ENCODE assay signal across 11 mouse cellular contexts in genomic region chr7:45461781-45462180, GRCm38 (mm10). TPM values are rescaled to one million over a fixed set of nuclear protein-coding genes. Genes with fewer than 3 reads are reported as not detected.
DNase-seq lines count a peak whose midpoint lies in the region; ATAC-seq and TF ChIP-seq lines count a peak whose summit lies in the region.
"Had no signal": no experiment of that assay in that cellular context is flagged by ENCODE, and none has a peak within 500 bp of the region (broad histone marks: within the 10 kb centered on the region; RNA-seq: fewer than 3 reads in every experiment).

No protein-coding gene starts in this region.

- no peaks in the 10 kb centered on the region for H3K9me3 ChIP-seq in heart, embryonic 14.5 days (ENCODE audit: control insufficient read depth, low read length)
- no peaks in the 10 kb centered on the region for H3K9me3 ChIP-seq in midbrain, embryonic 13.5 days
- no peaks in the 10 kb centered on the region for H3K9me3 ChIP-seq in midbrain, embryonic 15.5 days
- no peaks in the 10 kb centered on the region for H3K9me3 ChIP-seq in intestine, embryonic 14.5 days (ENCODE audit: control insufficient read depth, low read length)
- H3K9me3 ChIP-seq in stomach, postnatal 0 days (ENCODE audit: control insufficient read depth, low read length), result no peaks in the 10 kb centered on the region

- H3K4me1 ChIP-seq in heart, embryonic 14.5 days (ENCODE audit: control insufficient read depth in 2 of 2, insufficient read depth in 2 of 2, low read length in 2 of 2), result peaks cover 24 to 38% of the 10 kb centered on the region in 2 experiments
- peaks cover 54% of the 10 kb centered on the region for H3K4me1 ChIP-seq in midbrain, embryonic 13.5 days (replicated peaks)
- peaks cover 46% of the 10 kb centered on the region for H3K4me1 ChIP-seq in midbrain, embryonic 15.5 days
- peaks cover 45% of the 10 kb centered on the region for H3K4me1 ChIP-seq in intestine, embryonic 14.5 days (replicated peaks; ENCODE audit: control insufficient read depth, insufficient read depth, low read length)
- peaks cover 11% of the 10 kb centered on the region for H3K4me1 ChIP-seq in stomach, postnatal 0 days (replicated peaks; ENCODE audit: control insufficient read depth, insufficient read depth)

- H3K27me3 ChIP-seq in heart, embryonic 14.5 days (ENCODE audit: control insufficient read depth, insufficient read depth, low read length), result no peaks in the 10 kb centered on the region
- no peaks in the 10 kb centered on the region for H3K27me3 ChIP-seq in midbrain, embryonic 13.5 days
- no peaks in the 10 kb centered on the region for H3K27me3 ChIP-seq in midbrain, embryonic 15.5 days (replicated peaks)
- no peaks in the 10 kb centered on the region for H3K27me3 ChIP-seq in intestine, embryonic 14.5 days (replicated peaks; ENCODE audit: control insufficient read depth, insufficient read depth, low read length)
- no peaks in the 10 kb centered on the region for H3K27me3 ChIP-seq in stomach, postnatal 0 days (ENCODE audit: control insufficient read depth, insufficient read depth, low read length)

- ATAC-seq in heart, embryonic 14.5 days (ENCODE audit: insufficient number of reproducible peaks, insufficient read depth, low FRiP score, low read depth), result no peak
- no peak for ATAC-seq in midbrain, embryonic 13.5 days
- ATAC-seq in midbrain, embryonic 15.5 days (replicated peaks), result no peak
- no peak for ATAC-seq in intestine, embryonic 14.5 days (replicated peaks; ENCODE audit: low FRiP score, low TSS enrichment, low read depth)
- ATAC-seq in stomach, postnatal 0 days (ENCODE audit: low FRiP score, low TSS enrichment), result no peak

- no peak for TF ChIP-seq EP300 in stomach, postnatal 0 days (optimal IDR thresholded peaks at IDR 0.05)

- H3K4me3 ChIP-seq in heart, embryonic 14.5 days (ENCODE audit: control insufficient read depth in 1 of 2, insufficient read depth in 1 of 2, low read depth in 1 of 2, low read length in 2 of 2), result no peak overlapping the region
- no peak overlapping the region for H3K4me3 ChIP-seq in midbrain, embryonic 13.5 days (replicated peaks)
- H3K4me3 ChIP-seq in midbrain, embryonic 15.5 days, result no peak overlapping the region
- H3K4me3 ChIP-seq in intestine, embryonic 14.5 days (ENCODE audit: low read depth, low read length), result no peak overlapping the region
- H3K4me3 ChIP-seq in stomach, postnatal 0 days (ENCODE audit: low read depth, low read length), result no peak overlapping the region
- H3K4me3 ChIP-seq: left cerebral cortex, adult 2 months had no signal

- peaks cover 60% of the 10 kb centered on the region for H3K36me3 ChIP-seq in heart, embryonic 14.5 days (ENCODE audit: control insufficient read depth, insufficient read depth, low read length)
- peaks cover 51% of the 10 kb centered on the region for H3K36me3 ChIP-seq in midbrain, embryonic 13.5 days
- H3K36me3 ChIP-seq in midbrain, embryonic 15.5 days (replicated peaks), result peaks cover 15% of the 10 kb centered on the region
- peaks cover 50% of the 10 kb centered on the region for H3K36me3 ChIP-seq in intestine, embryonic 14.5 days (ENCODE audit: control insufficient read depth, insufficient read depth, low read length)
- H3K36me3 ChIP-seq in stomach, postnatal 0 days (ENCODE audit: control insufficient read depth, insufficient read depth, low read length), result peaks cover 8% of the 10 kb centered on the region

- no peak for TF ChIP-seq CTCF in stomach, postnatal 0 days (IDR thresholded peaks at IDR 0.05; ENCODE audit: low read depth)

- intact Hi-C loops in heart, postnatal 25 days (cut with DNase I), result no loop called here

- no peak for DNase-seq in heart, postnatal 25 days (ENCODE audit: low spot score)
- DNase-seq in intestine, embryonic 14.5 days (ENCODE audit: low spot score), result no peak
- DNase-seq in stomach, postnatal 0 days (ENCODE audit: low spot score), result no peak
- no peak for DNase-seq in left cerebral cortex, adult 8-10 months (ENCODE audit: low spot score in 2 of 2)
- no peak for DNase-seq in layer of hippocampus, postnatal 10 days (ENCODE audit: low spot score in 2 of 2)

- H3K4me2 ChIP-seq in heart, embryonic 14.5 days (ENCODE audit: low read length), result peak overlapping the region; percentile 11; the same call in 1 of the 2 replicates
- no peak overlapping the region for H3K4me2 ChIP-seq in midbrain, embryonic 13.5 days (replicated peaks)
- no peak overlapping the region for H3K4me2 ChIP-seq in midbrain, embryonic 15.5 days
- H3K4me2 ChIP-seq in intestine, embryonic 14.5 days (ENCODE audit: low read length), result no peak overlapping the region
- no peak overlapping the region for H3K4me2 ChIP-seq in stomach, postnatal 0 days (replicated peaks; ENCODE audit: low read depth)

- no peak overlapping the region; the same call in 1 of the 2 replicates for H3K9ac ChIP-seq in heart, embryonic 14.5 days (ENCODE audit: low read length)
- no peak overlapping the region for H3K9ac ChIP-seq in midbrain, embryonic 13.5 days (replicated peaks)
- H3K9ac ChIP-seq in midbrain, embryonic 15.5 days, result no peak overlapping the region
- H3K9ac ChIP-seq in intestine, embryonic 14.5 days (ENCODE audit: low read length), result no peak overlapping the region
- no peak overlapping the region for H3K9ac ChIP-seq in stomach, postnatal 0 days (ENCODE audit: low read length)

- WGBS in heart, embryonic 14.5 days, result 94% methylated on average over 4 of the region's 4 CpGs
- 94% methylated on average over 4 of the region's 4 CpGs for WGBS in midbrain, embryonic 13.5 days
- WGBS in midbrain, embryonic 15.5 days, result 94% methylated on average over 4 of the region's 4 CpGs
- 75% methylated on average over 4 of the region's 4 CpGs for WGBS in intestine, embryonic 14.5 days
- WGBS in stomach, postnatal 0 days, result 83% methylated on average over 4 of the region's 4 CpGs

- 0 out of 4 replicates have a peak overlapping the region, but pooled peaks of 1 of the 2 experiments have one; percentile 1 for H3K27ac ChIP-seq in heart, embryonic 14.5 days (replicated peaks in 1 of 2; ENCODE audit: control insufficient read depth in 1 of 2, insufficient read depth in 1 of 2, low read depth in 2 of 2, low read length in 2 of 2)
- 0 out of 2 replicates have a peak overlapping the region, but pooled peaks have one; percentile 64 for H3K27ac ChIP-seq in midbrain, embryonic 13.5 days
- no peak overlapping the region for H3K27ac ChIP-seq in midbrain, embryonic 15.5 days
- peak overlapping the region; percentile 90 for H3K27ac ChIP-seq in intestine, embryonic 14.5 days (ENCODE audit: low read depth)
- H3K27ac ChIP-seq in stomach, postnatal 0 days (replicated peaks), result peak overlapping the region; percentile 95; the same call in 1 of the 2 replicates

RNA-seq across cellular contexts. Expression of gene Ftl1, which starts 2.1 kb away (rescaled TPM):
- 3,513 and 3,606 TPM in 2 replicates for polyA plus RNA-seq in heart, embryonic 14.5 days (2014; fragmentation: Nextera tagmentation; extraction: Ambion mirVana)
- 100 to 1,000 TPM; 210 to 232 TPM for total RNA-seq in heart, postnatal 25 days (2021)
- 6,845 and 7,096 TPM in 2 replicates for polyA plus RNA-seq in midbrain, embryonic 13.5 days (2015; fragmentation: Nextera tagmentation; extraction: Ambion mirVana)
- polyA plus RNA-seq in midbrain, embryonic 15.5 days (2015; fragmentation: Nextera tagmentation; extraction: Ambion mirVana), result 6,021 and 6,209 TPM in 2 replicates
- polyA plus RNA-seq in intestine, embryonic 14.5 days (2014; fragmentation: Nextera tagmentation; extraction: Ambion mirVana), result 4,654 and 4,671 TPM in 2 replicates
- 3,647 and 3,760 TPM in 2 replicates for polyA plus RNA-seq in stomach, postnatal 0 days (2015; fragmentation: Nextera tagmentation; extraction: Ambion mirVana)
- total RNA-seq in left cerebral cortex, adult 8-10 months (2022), result 100 to 1,000 TPM; 206 to 283 (median 229) TPM
- total RNA-seq in layer of hippocampus, postnatal 10 days (2021), result 100 to 1,000 TPM; 429 to 433 TPM

RNA-seq across cellular contexts. Expression of gene Bax, which starts 4.9 kb away (rescaled TPM):
- 89.9 and 102 TPM in 2 replicates for polyA plus RNA-seq in heart, embryonic 14.5 days (2014; fragmentation: Nextera tagmentation; extraction: Ambion mirVana)
- 10 to 100 TPM; 24.7 to 26.7 TPM for total RNA-seq in heart, postnatal 25 days (2021)
- polyA plus RNA-seq in midbrain, embryonic 13.5 days (2015; fragmentation: Nextera tagmentation; extraction: Ambion mirVana), result 259 and 265 TPM in 2 replicates
- polyA plus RNA-seq in midbrain, embryonic 15.5 days (2015; fragmentation: Nextera tagmentation; extraction: Ambion mirVana), result 257 and 261 TPM in 2 replicates
- polyA plus RNA-seq in intestine, embryonic 14.5 days (2014; fragmentation: Nextera tagmentation; extraction: Ambion mirVana), result 134 and 139 TPM in 2 replicates
- polyA plus RNA-seq in stomach, postnatal 0 days (2015; fragmentation: Nextera tagmentation; extraction: Ambion mirVana), result 119 and 120 TPM in 2 replicates
- total RNA-seq in left cerebral cortex, adult 8-10 months (2022), result 10 to 100 TPM; 57.8 to 78.7 (median 67.0) TPM
- total RNA-seq in layer of hippocampus, postnatal 10 days (2021), result 100 to 1,000 TPM; 103 to 123 TPM

RNA-seq across cellular contexts. Expression of gene Tulp2, which starts 19.9 kb away (rescaled TPM):
- 0.42 and 0.71 TPM in 2 replicates for polyA plus RNA-seq in heart, embryonic 14.5 days (2014; fragmentation: Nextera tagmentation; extraction: Ambion mirVana)
- not detected for total RNA-seq in heart, postnatal 25 days (2021)
- 0.22 TPM in 1 of 2 replicates, not detected in the other for polyA plus RNA-seq in midbrain, embryonic 13.5 days (2015; fragmentation: Nextera tagmentation; extraction: Ambion mirVana)
- 0.08 and 0.23 TPM in 2 replicates for polyA plus RNA-seq in midbrain, embryonic 15.5 days (2015; fragmentation: Nextera tagmentation; extraction: Ambion mirVana)
- 1.8 and 2.3 TPM in 2 replicates for polyA plus RNA-seq in intestine, embryonic 14.5 days (2014; fragmentation: Nextera tagmentation; extraction: Ambion mirVana)
- 0.32 and 0.42 TPM in 2 replicates for polyA plus RNA-seq in stomach, postnatal 0 days (2015; fragmentation: Nextera tagmentation; extraction: Ambion mirVana)
- total RNA-seq in left cerebral cortex, adult 8-10 months (2022), result not detected
- under 1 TPM in 1 of 2 experiments, not detected in 1; 0.23 TPM for total RNA-seq in layer of hippocampus, postnatal 10 days (2021)
- total RNA-seq: hematopoietic stem cell, adult 5-6 weeks had no signal

RNA-seq across cellular contexts. Expression of gene Ruvbl2, which starts 23.9 kb away (rescaled TPM):
- 66.4 and 68.1 TPM in 2 replicates for polyA plus RNA-seq in heart, embryonic 14.5 days (2014; fragmentation: Nextera tagmentation; extraction: Ambion mirVana)
- total RNA-seq in heart, postnatal 25 days (2021), result 10 to 100 TPM; 28.5 to 29.3 TPM
- polyA plus RNA-seq in midbrain, embryonic 13.5 days (2015; fragmentation: Nextera tagmentation; extraction: Ambion mirVana), result 121 and 123 TPM in 2 replicates
- polyA plus RNA-seq in midbrain, embryonic 15.5 days (2015; fragmentation: Nextera tagmentation; extraction: Ambion mirVana), result 107 and 117 TPM in 2 replicates
- polyA plus RNA-seq in intestine, embryonic 14.5 days (2014; fragmentation: Nextera tagmentation; extraction: Ambion mirVana), result 164 and 174 TPM in 2 replicates
- polyA plus RNA-seq in stomach, postnatal 0 days (2015; fragmentation: Nextera tagmentation; extraction: Ambion mirVana), result 46.2 and 46.7 TPM in 2 replicates
- total RNA-seq in left cerebral cortex, adult 8-10 months (2022), result 10 to 100 TPM; 30.0 to 37.5 (median 32.0) TPM
- total RNA-seq in layer of hippocampus, postnatal 10 days (2021), result 10 to 100 TPM; 44.5 to 44.9 TPM

RNA-seq across cellular contexts. Expression of gene Gm45808, which starts 24.8 kb away (rescaled TPM):
- polyA plus RNA-seq in heart, embryonic 14.5 days (2014; fragmentation: Nextera tagmentation; extraction: Ambion mirVana), result not detected in 2 replicates
- total RNA-seq in heart, postnatal 25 days (2021), result 1 to 10 TPM; 4.0 to 5.1 TPM
- not detected in 2 replicates for polyA plus RNA-seq in midbrain, embryonic 13.5 days (2015; fragmentation: Nextera tagmentation; extraction: Ambion mirVana)
- polyA plus RNA-seq in midbrain, embryonic 15.5 days (2015; fragmentation: Nextera tagmentation; extraction: Ambion mirVana), result not detected in 2 replicates
- not detected in 2 replicates for polyA plus RNA-seq in intestine, embryonic 14.5 days (2014; fragmentation: Nextera tagmentation; extraction: Ambion mirVana)
- polyA plus RNA-seq in stomach, postnatal 0 days (2015; fragmentation: Nextera tagmentation; extraction: Ambion mirVana), result not detected in 2 replicates
- total RNA-seq in left cerebral cortex, adult 8-10 months (2022), result 1 to 10 TPM in 3 of 4 experiments, not detected in 1; 1.9 to 3.2 (median 2.9) TPM
- total RNA-seq in layer of hippocampus, postnatal 10 days (2021), result 1 to 10 TPM; 1.2 to 1.4 TPM
- total RNA-seq: hematopoietic stem cell, adult 5-6 weeks had no signal
- polyA plus RNA-seq: cortical plate, adult 2 months had no signal
